Mouse (Mus musculus) brain, embryonic 14.5 days (tissue): ENCODE measurements around the gene Dcaf15.

Source experiments
- CTCF ChIP-seq: fragments of 200-500 bp; IDR thresholded peaks from 2 replicates; pipeline ENCODE4 v1.5.1; 2012; ENCODE audit warnings: inconsistent platforms, mild to moderate bottlenecking, moderate library complexity, borderline replicate concordance; ENCODE audit not compliant: insufficient read depth, insufficient read length; ENCODE audit errors: extremely low read depth
- POLR2A ChIP-seq: fragments of 200-500 bp; IDR thresholded peaks from 2 replicates; pipeline ENCODE4 v1.6.1; 2012; ENCODE audit warnings: mild to moderate bottlenecking, inconsistent platforms, borderline replicate concordance; ENCODE audit not compliant: poor library complexity, insufficient read depth, insufficient read length, severe bottlenecking; ENCODE audit errors: extremely low read depth

- TF ChIP-seq CTCF = no peak
- no peak for TF ChIP-seq POLR2A
Observed at GRCm38 (mm10) chr8:84126742-84127141, 22.2 kb upstream of the Dcaf15 start.
